Mouse (Mus musculus): ENCODE measurements around the gene Arhgap24. TPM values are rescaled to one million over a fixed set of nuclear protein-coding genes. Genes with fewer than 3 reads are reported as not detected.

The Arhgap24 gene
- polyA plus RNA-seq (2017; shearing (Covaris generic)) = 0.34 TPM

DNA sequence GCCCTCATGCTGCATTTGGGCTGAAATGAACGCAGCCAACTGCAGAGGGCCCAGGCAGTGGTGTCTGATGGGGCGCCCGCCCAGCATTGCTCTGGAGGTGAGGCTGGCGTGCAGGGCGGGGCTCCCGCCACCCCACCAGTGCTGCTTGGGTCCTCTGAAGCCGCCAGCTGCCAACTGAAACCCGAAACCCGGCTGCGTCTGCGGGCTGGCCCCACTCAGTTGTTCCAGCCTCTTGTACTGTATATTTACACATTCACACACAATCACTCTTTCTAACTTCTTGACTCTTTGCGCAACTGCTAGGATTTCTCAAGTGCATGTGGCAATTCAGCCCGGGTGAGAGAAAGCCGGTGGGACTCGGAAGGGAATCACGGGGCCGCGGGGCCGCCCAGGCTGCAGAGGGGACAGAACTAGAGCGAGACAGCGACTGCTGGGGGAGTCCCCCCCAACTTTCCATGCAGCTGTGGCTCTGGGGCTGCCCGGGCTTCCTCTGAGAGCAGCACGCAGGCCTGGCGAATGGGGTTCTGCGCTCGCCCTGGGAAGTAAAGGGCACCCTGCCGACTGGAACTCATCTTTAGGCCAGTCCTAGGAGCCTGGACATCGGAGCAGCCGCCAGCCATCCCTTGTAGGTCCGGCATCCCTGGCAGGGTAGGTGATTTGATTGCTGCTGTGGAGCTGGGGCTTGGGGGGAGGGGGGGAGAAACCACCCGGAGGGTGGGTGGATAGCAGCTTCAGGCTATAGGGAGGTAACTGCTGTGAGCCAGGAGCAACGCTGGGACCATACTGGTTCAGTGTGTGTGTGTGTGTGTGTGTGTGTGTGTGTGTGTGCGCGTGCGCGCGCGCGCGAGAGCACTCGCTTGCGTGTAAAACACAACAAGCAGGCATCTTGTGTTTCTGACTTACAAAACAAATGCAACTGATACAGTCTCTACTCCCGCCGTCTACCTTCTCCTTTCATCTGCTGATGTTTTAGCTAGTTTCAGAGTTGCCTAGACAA lies at the start of gene Arhgap24:
Arhgap24 (plus strand) TSS at position 177 of the 997 bp plus-strand sequence.

All from effector memory CD4-positive, alpha-beta T cell, adult 7 months (primary cell).